Mouse (Mus musculus) liver, adult 2 months (tissue): ENCODE results near the gene Klhdc9.

Experiments
- CTCF ChIP-seq: fragments of 200-500 bp; IDR thresholded peaks from 2 replicates; pipeline ENCODE4 v1.5.1; 2011; ENCODE audit warnings: low read depth, low read length, control low read depth
- POLR2A ChIP-seq: fragments of 200-500 bp; IDR thresholded peaks from 2 replicates; pipeline ENCODE4 v1.6.1; 2011; ENCODE audit warnings: low read length, control low read depth; ENCODE audit not compliant: insufficient read depth; ENCODE audit errors: extremely low read depth

DNA sequence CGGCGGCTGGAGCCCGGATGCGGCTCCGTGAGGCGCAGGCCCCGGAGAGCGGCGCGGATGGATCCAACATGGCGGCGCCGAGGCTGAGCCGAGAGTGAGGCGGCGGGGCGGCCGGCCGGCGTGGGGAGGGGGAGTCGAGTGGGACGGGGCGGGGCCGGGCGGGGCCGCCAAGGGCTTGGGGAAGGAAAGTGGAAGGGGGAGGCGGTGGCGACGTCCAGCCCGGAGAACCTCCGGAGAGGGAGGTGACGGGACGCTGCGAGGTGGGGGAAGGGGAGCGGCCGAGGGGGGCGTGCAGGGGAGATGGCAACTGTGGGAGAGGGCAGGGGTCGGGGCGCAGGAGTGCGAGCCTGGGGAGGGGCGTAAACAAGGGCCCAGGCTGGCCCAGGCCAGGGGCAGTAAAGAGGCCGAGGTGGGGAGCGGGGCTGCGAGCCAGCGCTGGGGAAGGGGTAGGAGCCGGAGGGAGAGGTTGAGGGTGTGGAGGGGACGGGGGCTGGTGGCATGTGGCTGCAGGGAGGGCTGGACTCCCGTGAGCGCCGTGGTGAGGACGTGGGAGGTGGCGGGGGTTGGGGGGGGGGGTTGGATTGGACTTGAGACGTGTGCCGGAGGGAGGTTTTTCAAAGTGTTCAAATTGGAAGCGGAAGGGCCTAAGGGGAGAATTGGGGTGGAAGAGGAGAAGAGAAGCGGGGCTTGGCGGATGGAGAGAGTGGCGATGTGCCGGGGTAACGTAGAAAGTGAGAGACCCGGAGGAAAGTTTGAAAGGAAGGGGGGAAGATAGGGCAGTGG lies 31.0 kb downstream of the Klhdc9 start:
- TF ChIP-seq CTCF: no peak
- TF ChIP-seq POLR2A: no peak
